Mouse (Mus musculus) cerebral cortex, adult 2 months (tissue): Measurements from ENCODE around the gene Eif2b2.

Experiments
- WGBS: fragments of 180-500 bp; shearing (Covaris S2); methylation state at CpG from one replicate; pipeline ENCODE4 v1.1.7; 2018; 5-methylcytosine and 5-hydroxymethylcytosine counted together

Gene Eif2b2

DNA sequence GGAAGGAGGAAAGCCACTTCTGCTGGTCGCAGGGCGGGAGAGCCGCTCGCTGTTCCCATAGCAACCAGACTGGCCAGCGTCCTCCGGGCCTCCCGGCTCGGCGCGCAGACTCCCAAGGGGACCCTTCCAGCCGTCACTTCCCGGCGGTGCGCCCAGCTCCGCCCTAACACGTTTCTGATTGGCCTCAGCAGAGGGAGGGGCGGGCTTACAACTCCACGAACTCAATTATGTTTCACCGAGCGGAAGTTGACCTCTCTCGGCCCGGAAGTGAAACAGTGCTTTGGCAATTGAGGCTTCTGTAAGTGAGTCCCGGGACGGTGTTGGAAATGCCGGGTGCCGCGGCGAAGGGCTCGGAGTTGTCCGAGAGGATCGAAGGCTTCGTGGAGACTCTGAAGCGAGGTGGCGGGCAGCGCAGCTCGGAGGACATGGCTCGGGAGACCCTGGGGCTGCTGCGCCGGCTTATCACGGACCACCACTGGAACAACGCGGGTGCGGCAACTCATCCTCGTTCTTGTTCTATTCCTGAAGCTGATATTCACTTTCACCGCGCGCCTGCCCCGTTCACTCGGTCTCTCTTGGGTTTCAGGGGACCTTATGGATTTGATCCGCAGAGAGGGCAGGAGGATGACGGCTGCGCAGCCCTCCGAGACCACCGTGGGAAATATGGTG is at the start of gene Eif2b2:
TSS of gene Eif2b2 (plus strand) at position 246 of the 669 bp plus-strand sequence.
- WGBS, result under 1% methylated on average over 54 of the region's 54 CpGs

DNA sequence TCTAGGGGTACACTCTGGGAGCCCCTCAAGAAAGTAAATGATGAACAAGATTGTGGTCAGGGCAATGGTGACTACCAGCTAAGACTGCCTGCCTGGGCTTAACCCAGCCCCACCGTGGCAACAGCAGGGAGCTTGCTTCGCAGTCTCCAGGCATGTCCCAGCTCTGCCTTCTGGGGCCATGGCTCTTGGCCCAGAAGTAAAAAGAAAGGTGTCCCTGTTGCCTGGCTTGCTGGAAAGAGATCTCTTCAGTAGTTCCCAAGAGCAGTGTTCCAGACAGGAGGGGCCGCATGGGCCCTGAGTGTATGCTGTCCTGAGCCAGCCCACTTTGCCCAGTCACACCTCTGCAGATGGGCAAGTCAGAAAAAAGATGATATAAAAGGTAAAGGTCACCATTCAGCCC is 49.4 kb upstream of the Eif2b2 start:
- 55% methylated on average over 3 of the region's 3 CpGs for WGBS

DNA sequence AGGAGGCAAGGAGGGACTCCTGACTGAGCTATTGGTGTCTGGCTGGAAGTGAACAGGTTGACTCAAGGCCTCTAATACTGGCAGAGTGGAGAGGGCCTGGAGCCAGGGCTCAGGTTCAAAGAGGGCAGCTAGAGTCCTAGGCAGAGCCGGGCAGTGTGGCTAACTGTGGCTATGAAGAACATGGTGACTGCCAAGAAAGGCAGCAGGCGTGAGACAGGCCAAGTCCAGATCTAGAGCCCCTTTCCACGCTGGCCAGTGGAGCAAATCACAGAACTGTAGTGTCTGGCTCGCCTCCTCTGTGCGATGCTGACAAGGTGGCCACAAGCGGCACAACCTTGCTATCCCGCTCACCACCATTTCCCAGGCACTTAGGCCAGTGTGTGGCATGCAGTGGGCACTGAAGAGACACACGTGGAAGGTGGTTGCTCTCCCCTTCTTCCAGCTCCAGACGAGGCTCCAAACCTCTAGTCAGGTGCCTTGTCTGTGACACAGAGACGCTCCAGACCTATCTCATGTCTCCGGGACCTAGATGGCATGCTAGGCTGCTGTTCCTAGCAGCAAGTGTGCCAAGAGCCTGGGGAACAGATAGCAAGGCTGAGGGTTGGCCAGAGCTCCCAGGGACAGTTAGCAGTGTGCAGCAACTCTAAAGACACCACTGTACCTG is 48.9 kb upstream of the Eif2b2 start:
- WGBS, result 84% methylated on average over 11 of the region's 11 CpGs

DNA sequence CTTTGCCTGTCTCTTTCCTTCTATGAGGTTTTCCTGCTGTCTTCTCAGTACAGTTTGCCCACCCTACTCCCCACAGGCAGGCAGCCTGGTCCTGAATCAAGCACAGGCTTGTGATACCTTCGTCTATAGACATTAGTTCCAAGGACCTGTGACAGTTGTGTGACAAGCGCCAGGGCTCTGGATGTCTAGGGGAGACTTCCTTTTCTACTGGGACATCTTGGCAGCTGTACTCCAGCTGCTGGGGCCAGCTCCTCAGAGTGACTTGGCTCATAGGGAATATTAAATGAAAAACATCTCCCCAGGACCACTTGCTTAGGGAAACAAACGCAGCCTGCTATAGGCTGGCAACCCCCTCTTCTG is 48.4 kb upstream of the Eif2b2 start:
- WGBS, result 88% methylated on average over 3 of the region's 3 CpGs

DNA sequence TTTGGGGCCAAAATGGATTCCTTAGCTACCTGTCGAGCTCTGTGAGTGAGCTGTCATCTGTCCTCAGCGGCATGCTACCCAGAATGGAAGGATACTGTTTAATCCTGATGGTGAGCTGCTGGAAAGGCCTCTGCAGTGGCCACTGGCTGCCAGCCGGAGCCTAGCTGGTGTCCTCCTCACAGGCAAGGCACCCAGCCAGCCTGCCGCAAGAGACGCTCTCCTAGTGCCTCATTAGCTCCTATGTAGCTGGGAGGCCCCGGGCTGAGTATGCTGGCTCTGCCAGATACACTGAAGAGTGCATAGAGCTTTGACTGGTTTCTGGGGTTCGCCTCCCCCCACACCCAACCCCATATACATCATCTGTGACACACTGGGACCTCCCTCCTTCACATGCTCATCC is 45.3 kb upstream of the Eif2b2 start:
- WGBS, result 63% methylated on average over 7 of the region's 7 CpGs

DNA sequence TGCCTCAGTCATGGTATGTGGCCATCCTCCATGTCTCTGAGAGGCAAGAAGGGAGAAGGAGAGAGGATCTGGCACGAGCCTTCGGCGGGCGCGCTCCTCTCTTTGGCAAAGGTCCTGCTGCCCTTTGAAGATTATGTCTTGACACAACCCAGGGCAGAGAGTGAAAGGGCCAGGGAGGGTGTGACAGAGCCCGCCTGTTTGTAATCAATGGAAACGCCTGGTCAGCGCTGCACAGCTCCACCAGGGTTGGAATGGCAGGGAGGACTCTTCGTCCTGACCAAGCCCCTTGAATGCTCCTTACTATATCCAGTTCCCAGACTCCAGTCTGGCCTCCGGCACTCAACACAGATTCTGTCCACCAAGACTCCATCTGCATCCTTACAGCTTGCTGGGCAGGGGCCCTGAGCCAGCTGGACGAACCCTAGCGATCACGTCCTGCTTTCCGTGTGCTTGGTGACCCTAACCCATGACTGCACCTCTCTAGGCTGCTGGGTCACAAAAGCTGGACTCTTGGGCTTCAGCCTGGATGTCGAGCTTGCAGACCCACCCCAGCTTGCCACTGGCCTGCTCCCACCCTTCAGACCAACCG is 44.1 kb upstream of the Eif2b2 start:
- WGBS, result 62% methylated on average over 16 of the region's 16 CpGs

DNA sequence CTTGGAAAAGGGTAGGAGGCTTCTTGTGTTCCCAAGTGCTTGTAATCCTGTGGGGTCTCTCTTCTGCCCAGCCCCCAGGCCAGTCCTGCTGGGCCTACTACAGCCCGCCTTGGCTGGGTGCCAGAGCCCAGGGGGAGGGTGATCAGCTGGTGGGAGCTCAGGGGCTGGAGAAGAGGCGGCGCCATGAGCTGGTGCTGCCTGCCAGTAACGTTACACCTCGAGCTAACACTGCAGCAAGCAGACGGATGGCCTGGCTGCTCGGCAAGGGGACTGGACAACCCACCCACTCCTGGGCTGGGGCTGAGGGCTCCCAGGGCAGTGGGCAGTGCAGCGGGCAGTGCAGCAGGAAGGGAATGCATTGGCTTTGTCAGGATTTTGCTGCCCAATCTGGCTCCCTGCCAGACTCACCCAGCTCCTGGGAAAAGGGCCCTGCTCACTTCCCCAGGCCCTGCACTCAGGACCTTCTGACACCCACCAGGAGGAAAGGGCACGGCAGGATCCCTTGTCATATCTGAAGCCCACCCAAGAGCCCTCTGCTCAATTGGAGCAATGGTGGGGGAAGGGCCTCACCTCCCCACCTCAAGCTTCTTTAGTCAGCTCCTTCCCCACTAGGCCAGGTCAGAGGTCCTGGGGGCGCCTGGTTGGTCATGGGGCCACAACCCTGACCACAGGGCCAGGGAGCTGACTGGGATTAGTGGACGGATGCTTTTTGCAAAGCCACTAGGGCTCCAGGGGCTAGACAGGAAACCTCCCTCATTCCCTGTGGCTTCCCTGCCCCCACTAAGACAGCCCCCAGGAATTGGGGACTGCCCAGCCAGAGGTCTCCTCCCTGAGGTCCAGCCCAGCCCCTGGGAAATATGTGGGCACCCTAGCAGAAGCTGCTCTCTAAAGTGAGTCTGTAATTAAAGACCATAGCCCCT is 43.1 kb upstream of the Eif2b2 start:
- 44% methylated on average over 11 of the region's 11 CpGs for WGBS

DNA sequence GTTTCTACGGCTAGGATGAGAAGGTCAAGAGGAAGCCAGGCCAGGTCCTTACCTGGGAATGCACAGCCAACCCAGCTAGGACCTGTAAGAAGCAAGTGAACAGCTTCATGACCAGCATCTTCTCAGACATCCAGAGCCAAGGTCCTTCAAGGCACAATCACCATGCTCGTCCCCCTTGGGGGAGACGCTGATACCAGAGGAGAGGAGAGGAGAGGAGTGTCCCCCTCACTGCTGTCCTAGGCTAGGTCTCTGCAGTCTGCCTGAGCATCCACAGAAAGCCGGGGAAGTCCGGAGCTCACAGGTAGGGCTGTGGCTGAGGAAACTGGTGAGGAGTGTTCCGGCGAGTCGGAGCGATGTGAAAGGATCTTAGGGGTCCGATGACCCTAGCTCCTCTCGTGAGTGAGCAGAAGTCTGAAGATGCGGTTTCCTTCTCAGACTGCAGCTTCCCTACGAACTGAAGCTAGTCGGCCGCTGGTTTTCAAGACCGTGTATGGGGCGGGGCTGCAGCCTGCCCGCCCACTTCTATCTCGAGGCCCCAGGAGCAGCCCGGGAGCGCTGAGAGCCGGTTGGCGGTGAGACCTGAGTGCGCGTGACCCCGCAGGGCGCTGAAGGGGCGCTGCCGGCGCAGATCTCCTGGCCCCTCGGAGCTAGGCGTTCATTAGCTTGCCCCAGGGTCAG is 42.3 kb upstream of the Eif2b2 start:
- 16% methylated on average over 32 of the region's 32 CpGs for WGBS

DNA sequence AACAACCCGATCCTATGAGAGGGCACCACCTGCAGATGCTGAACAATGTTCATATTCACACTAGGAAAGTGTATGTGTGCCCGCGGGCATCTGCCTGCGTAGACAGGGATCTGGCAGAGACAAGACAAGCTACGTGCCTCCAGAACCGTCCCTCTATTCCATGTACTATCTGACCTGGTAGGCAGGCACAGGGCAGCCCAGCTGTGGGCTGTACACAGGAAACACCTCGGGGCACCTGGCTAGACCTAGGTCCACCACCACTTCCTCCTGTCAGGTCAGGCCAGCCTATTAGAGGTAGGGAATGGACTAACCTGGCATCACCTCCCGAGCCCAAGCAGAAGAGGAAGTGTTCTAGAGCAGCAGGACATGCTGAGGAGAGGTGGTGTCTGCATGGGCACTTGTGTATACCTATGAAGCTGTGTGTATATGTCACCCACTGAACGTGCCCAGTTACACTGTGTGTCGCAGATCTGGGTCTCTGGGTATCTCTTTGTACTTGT is 41.5 kb upstream of the Eif2b2 start, which contains the start of gene Pgf:
TSS of gene Pgf (minus strand) at position 51 of the 500 bp plus-strand sequence.
- 80% methylated on average over 10 of the region's 10 CpGs for WGBS

DNA sequence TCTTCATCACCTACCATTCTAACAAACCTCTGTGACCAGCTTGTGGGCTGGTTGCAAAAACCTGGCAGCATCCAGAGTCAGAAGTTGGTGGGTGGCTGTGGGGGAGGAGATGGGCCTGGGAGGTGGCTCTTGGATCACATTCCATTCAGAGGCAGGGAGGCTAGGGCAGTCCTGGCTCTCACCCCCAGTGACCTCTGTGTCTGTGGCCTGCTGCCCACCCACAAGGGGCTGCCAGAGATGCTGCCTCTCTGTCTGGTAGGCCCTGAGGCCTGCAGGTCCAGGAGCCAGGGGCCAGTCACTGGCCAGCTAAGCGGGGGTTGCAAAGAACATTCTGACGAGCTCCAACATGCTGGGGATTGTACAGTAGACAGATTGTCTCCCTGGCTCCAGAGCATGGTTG is 41.0 kb upstream of the Eif2b2 start:
- 87% methylated on average over 2 of the region's 2 CpGs for WGBS

DNA sequence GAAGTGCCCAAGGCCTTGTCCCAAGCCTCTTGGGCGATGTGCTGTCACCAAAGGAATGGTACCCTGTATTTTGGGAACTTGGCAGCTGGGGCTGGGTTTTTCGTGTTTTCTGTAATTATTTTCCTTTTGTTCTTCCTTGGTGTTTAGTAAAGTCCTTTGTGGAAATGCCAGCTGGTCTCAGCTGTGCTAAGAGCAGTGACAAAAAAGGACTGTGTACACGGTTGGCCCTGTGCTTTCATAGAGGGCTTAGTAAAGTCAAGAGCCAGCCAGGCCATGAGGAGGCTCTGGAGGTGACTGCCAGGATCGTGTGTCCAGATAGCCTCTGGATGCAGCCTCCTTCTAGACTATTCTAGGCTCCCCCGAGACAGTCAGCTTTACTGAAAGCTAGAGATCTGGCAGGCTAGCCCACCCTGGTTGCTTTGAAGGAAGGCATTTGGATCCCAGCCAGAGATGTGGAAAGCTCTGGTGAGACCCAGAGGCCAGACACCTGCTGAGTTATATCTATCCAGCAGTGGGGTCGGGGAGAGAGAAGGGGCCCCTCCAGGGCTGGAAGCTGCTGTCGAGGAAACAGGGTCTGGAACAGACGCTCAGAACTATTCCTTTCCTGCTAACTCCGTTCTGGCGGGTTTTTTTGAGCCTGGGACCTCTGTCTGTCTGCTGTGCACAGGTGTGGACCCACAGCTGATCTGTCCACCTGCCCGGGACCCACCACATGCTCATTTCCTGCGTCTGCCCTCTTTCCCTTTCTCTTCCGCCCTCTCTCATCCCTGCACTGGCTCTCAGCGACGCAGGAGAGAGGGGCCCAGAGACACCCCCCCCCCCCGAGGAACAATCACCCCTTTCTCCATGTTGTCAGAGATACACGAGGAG is 37.6 kb upstream of the Eif2b2 start:
- 35% methylated on average over 17 of the region's 17 CpGs for WGBS

DNA sequence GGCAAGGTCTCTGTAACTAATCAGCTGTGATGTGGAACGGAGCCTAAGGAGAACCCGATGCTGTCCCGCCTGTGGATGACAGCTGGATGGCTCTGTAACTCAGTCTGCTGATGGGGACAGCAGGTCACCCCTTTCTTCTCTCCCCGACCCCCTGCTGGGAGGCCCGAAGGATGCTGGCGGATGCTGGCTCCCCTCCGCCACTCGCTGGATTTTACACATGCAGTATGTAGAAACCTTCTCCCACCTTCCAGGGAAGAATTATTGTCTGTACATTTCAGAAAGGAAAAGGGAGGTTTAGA is 37.0 kb upstream of the Eif2b2 start:
- WGBS, result 24% methylated on average over 8 of the region's 8 CpGs

DNA sequence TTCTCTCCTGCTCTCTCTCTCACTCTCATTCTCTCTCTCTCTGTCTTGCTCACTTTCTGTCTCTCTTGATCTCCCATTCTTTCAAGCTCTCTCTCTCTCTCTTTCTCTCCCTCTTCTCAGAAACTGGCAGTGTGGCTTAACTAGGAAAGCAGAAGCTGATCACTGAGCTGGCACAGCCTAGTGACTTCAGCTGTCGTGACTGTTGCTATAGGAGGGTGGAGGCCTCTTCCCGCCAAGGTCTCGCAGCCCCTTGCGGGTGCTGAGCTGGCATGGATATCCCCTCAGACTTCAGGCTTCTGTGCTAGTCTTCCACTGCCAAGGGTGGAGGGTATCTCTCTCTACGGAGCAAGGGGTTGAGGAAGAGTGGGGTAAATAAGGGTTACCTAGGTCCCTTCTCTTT is 36.4 kb upstream of the Eif2b2 start:
- 47% methylated on average over 5 of the region's 5 CpGs for WGBS

DNA sequence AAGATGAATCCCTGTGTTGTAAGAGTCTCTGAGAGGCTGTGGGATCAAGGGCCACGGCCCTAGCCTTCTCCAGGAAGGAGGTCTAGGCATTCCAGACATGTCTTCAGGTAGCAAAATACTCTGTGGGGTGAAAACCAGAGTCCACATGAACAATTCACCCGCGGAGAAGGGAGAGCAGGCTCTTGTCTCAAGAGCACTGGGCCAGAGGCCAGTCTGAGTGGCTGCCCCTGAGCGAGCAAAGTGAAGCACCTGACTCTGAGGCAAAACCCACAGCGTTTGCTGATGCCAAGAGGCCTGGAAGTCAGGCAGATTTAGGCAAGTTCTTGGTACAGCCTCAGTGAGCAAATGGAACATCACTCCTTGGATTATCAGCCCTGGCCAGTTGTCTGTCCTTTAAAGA is 35.2 kb upstream of the Eif2b2 start:
- WGBS, result 85% methylated on average over 5 of the region's 5 CpGs

DNA sequence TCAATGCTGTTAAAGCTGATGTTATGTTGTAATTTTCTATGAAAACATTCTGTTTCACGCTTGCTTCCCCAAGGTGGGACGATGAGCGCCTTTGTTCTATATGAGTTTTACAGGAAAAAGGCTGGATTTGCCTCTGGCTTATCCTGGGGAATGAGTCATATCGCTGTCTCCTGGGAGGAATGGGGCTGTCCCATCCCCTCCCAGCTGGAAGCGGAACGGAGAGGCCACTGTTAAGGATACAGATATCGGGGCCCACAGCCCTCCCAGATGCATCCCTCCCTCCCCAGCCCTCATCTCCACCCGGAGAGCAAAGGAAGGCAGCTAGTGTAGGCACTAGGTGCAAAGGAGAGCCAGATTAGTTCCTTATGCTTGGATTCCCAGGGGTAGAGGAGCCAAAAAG is 33.5 kb upstream of the Eif2b2 start:
- WGBS, result 69% methylated on average over 8 of the region's 8 CpGs

DNA sequence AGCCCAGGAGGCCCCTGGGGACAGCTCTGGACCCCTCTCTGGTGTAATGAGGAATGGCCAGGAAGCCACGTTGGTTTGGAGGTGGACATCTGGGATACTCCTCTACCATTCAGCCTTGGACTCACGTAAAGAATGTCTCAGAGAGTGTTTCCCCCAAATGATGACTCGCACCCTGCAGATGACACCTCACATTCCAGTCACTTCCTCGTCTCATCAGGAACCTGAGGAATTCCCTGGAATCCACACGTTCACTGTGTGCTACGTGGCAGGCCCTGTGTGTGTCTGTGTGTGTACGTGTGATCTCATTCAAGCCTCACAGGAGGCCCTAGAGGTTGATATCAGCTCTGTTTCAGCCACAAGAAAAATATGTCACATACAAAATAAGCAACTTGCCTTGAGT is 32.9 kb upstream of the Eif2b2 start:
- 77% methylated on average over 7 of the region's 7 CpGs for WGBS

DNA sequence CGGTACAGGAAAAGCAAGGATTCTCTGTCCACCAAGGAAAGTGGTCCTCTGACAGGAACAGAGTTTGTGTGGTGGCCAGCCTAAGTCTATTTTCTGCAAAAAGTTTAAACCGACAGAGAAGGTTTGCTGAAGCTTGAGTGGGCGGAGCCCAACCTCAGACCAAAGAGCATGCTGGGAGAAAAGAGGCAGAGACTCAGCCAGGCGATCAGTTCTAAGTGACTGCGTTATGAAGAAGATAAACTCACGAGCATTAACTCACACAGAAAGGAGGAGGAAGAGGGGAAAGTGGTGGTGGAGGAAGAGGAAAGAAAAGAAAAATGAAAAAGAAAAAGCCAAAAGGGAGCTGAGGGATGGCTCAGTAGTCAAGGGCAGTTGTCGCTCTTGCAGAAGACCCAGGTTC is 29.0 kb upstream of the Eif2b2 start:
- WGBS, result 86% methylated on average over 7 of the region's 7 CpGs

DNA sequence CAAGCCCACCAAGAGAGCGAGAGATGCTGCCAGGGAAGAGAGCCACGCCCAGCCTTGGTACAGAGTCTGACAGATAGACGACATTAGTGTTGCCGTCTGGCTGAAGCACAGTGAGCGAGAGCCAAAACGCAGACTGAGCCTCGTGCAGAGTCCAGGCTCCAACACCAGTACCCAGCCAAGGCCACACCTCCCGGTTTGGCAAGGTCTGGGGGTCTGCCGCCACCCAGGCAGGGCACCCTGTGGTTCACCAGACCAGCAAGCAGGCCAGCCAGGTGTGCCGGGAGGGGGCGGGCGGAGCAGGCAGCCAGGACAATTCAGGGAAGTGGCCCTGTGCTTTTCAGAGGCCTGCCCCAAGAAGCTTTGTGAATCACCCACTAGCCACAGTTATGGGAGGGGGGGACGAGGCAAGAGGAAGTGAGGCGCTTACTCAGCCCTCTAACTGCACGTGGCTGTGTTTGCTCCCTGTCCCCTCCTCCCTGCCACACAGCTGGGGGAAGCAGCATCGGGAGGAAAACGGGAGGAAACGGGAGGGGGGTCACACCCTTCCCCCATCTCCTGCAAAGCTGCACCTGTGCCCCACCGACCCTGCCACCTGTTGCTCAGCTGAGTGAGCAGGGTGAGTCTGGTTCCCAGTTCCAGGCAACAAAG is 26.7 kb upstream of the Eif2b2 start:
- WGBS, result 33% methylated on average over 19 of the region's 19 CpGs

DNA sequence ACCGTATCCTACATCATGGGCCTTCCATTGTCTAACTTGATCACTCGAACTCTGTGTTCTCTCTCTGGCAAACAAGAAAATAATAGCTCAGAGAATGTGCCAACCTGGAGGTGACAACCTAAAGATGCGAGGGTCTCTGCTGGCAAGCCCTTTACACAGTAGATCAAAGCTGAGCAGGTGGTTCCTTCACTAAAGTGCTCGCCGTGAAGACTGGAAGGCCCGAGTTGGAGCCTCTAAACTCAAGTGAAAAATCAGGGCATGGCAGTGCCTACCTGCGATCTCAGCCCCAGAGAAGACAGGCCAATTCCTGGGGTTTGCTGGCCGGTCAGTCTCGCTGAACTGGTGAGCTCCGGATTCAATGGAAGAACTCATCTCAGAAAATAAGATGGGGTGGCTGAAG is 26.1 kb upstream of the Eif2b2 start:
- 91% methylated on average over 10 of the region's 10 CpGs for WGBS

DNA sequence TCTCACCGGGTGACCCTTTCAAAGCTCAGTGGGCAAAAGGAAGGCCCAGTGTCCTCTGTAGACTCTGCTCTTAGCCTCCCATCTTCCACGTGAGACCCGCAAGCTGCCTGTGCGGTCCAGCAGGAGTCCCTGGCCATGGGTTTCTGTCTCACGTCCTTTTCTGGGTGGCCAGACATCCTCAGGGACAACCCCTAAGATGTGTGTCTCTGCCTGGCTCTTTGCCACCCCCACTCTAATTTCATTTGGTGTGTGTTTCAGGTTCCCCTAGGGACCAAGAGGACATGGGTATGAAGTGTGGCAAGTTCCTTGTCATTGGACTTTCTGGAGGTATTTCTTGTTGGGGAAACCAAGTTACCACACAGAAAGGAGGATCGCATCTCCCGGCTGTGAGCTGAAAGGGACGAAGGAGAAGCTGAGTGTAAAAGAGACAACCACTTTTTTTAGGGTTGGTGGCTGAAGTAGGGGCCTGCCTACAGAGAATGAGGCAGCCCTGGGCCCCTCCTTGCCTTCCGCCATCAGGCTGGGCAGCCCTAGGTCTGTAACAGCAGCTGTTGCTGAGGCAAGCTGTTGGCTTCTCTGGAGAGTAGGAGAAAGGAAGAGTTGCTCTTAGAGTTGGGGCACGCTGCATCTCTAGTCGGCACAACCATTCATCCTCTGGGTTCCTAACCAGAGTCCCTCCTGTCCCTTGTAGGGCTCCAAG is 25.2 kb upstream of the Eif2b2 start:
- 85% methylated on average over 11 of the region's 11 CpGs for WGBS
